9 mouse cellular contexts compared by ENCODE assay signal in the genomic region with DNA sequence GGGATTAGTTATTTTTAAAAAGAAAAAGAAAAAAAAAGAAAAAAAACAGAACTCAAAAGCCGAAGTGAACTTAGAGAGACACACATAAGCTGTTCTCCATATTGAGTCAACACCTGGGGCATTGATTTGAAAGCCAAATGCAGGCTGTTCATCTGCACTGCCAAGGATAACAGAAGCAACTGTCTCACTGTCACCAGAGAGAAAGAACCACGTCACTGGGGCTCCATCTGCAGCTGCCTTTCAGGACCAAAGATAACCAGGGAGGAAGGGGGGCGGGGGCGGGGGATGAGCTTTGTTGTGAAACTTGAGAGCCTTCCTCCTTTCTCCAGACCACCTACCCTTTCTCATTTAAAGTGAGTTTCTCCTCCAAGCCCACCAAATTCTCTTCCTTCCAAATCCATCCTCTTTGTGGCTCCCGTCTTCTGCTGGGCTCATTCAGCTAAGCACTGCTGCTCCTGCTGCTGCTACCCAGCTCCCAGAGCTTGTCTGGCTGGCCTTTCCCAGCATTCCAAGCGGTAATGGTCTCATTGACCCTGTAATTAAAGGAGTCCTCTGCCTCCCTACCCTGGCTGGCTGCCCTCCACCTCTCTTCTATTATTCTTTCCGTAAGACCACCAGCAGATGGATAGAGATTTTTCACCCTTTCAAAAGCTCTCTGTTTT.
DNase-seq lines count a peak whose midpoint lies in the region; ATAC-seq lines count a peak whose summit lies in the region.
"Had no signal": no experiment of that assay in that cellular context is flagged by ENCODE, and none has a peak within 500 bp of the region (broad histone marks: within the 10 kb centered on the region; RNA-seq: fewer than 3 reads in every experiment).

No protein-coding gene starts in this region.

- no peaks in the 10 kb centered on the region for H3K27me3 ChIP-seq in hindbrain, embryonic 15.5 days
- no peaks in the 10 kb centered on the region for H3K27me3 ChIP-seq in midbrain, embryonic 14.5 days (ENCODE audit: control insufficient read depth, insufficient read depth, low read length)
- H3K27me3 ChIP-seq: lung, embryonic 15.5 days had no signal

- ATAC-seq in frontal cortex, adult (ENCODE audit: low TSS enrichment): peak; percentile 95
- ATAC-seq in hindbrain, embryonic 15.5 days (ENCODE audit: low FRiP score, low read depth): peak; percentile 83
- ATAC-seq in midbrain, embryonic 14.5 days (ENCODE audit: low FRiP score, low TSS enrichment): peak; percentile 81

- WGBS in hindbrain, embryonic 15.5 days: 4% methylated on average over 7 of the region's 7 CpGs
- WGBS in midbrain, embryonic 14.5 days: 3% methylated on average over 7 of the region's 7 CpGs

- H3K9ac ChIP-seq in hindbrain, embryonic 15.5 days: no peak overlapping the region
- H3K9ac ChIP-seq in midbrain, embryonic 14.5 days (replicated peaks; ENCODE audit: low read length): no peak overlapping the region
- H3K9ac ChIP-seq: lung, embryonic 15.5 days had no signal

- no peak overlapping the region for H3K4me3 ChIP-seq in hindbrain, embryonic 15.5 days
- no peak overlapping the region for H3K4me3 ChIP-seq in midbrain, embryonic 14.5 days (replicated peaks; ENCODE audit: low read depth, low read length)
- H3K4me3 ChIP-seq: lung, embryonic 15.5 days had no signal

- H3K4me2 ChIP-seq in hindbrain, embryonic 15.5 days: peak overlapping the region; percentile 24; the same call in 1 of the 2 replicates
- peak overlapping the region; percentile 40 for H3K4me2 ChIP-seq in midbrain, embryonic 14.5 days (ENCODE audit: low read length)
- H3K4me2 ChIP-seq: lung, embryonic 15.5 days had no signal

- peak overlapping the region; percentile 71 for H3K27ac ChIP-seq in hindbrain, embryonic 15.5 days (replicated peaks)
- H3K27ac ChIP-seq in midbrain, embryonic 14.5 days (replicated peaks; ENCODE audit: low read depth, low read length): peak overlapping the region; percentile 69
- H3K27ac ChIP-seq: lung, embryonic 15.5 days had no signal

- no peak for DNase-seq in frontal cortex, postnatal 25 days (ENCODE audit: low spot score in 2 of 2)
- DNase-seq in embryo, embryonic 10 days (ENCODE audit: low spot score): peak; percentile 81
- DNase-seq in midbrain, embryonic 14.5 days: peak; percentile 75
- no peak for DNase-seq in adipocyte (ENCODE audit: low spot score)
- no peak for DNase-seq in adrenal gland, adult 2 months
- DNase-seq in urinary bladder, postnatal 4 days (ENCODE audit: low spot score in 2 of 2): no peak

- H3K4me1 ChIP-seq in hindbrain, embryonic 15.5 days (replicated peaks): peaks cover 17% of the 10 kb centered on the region
- H3K4me1 ChIP-seq in midbrain, embryonic 14.5 days (ENCODE audit: control insufficient read depth, insufficient read depth, low read length): peaks cover 20% of the 10 kb centered on the region; the same call in 1 of the 2 replicates
- H3K4me1 ChIP-seq: lung, embryonic 15.5 days had no signal

- H3K9me3 ChIP-seq in hindbrain, embryonic 15.5 days: no peaks in the 10 kb centered on the region
- no peaks in the 10 kb centered on the region for H3K9me3 ChIP-seq in midbrain, embryonic 14.5 days (ENCODE audit: control insufficient read depth, low read length)
- H3K9me3 ChIP-seq: lung, embryonic 15.5 days had no signal

- no peaks in the 10 kb centered on the region for H3K36me3 ChIP-seq in hindbrain, embryonic 15.5 days
- no peaks in the 10 kb centered on the region for H3K36me3 ChIP-seq in midbrain, embryonic 14.5 days (ENCODE audit: control insufficient read depth, insufficient read depth, low read length)
- H3K36me3 ChIP-seq: lung, embryonic 15.5 days had no signal

Comparison
In these comparisons a context has a peak if more than half of its experiments do, and no peak if none do; other contexts are left out.
1. DNase-seq: peak in embryo, embryonic 10 days (single experiment) and midbrain, embryonic 14.5 days (single experiment); none in frontal cortex, postnatal 25 days (0 of 2), adipocyte (single experiment), adrenal gland, adult 2 months (single experiment) and urinary bladder, postnatal 4 days (0 of 2).
2. Peak in every context shown above with its lines, with median percentiles within 50 percentile points of each other: ATAC-seq.